Mouse (Mus musculus) kidney, adult 11 months (tissue): Measurements from ENCODE around the gene Glyatl3.

ENCODE experiments used
- DNase-seq: peaks from one replicate; pipeline ENCODE4 v3.0.0; 2022

Glyatl3 gene

GRCm38 (mm10) chr17:40855065-40855464, 59.1 kb downstream of the Glyatl3 start:
- no peak for DNase-seq
